Mouse (Mus musculus) limb, embryonic 14.5 days (tissue): ENCODE measurements around the gene Ubap2. TPM values are rescaled to one million over a fixed set of nuclear protein-coding genes. Genes with fewer than 3 reads are reported as not detected.

ENCODE experiments used
- ATAC-seq: fragments of 200-750 bp; cut with Nextera tagmentation; 2 replicates; pipeline ENCODE4 v1.8.0; 2017; ENCODE audit warnings: low read depth, moderate number of reproducible peaks, moderate TSS enrichment; ENCODE audit not compliant: low FRiP score
- DNase-seq: peaks from one replicate; pipeline ENCODE4 v3.0.0-alpha.2; 2015; ENCODE audit warnings: low spot score
- H3K27ac ChIP-seq: fragments of 300-500 bp; sonication (generic); replicated peaks from 2 replicates; pipeline ENCODE4 v1.5.1; 2014; ENCODE audit warnings: low read depth, mild to moderate bottlenecking, low read length, moderate library complexity, mixed read lengths
- H3K27me3 ChIP-seq: fragments of 300-500 bp; sonication (generic); 2 replicates; pipeline ENCODE4 v1.6.1; 2014; ENCODE audit warnings: low read length, mixed read lengths; ENCODE audit not compliant: control insufficient read depth, insufficient read depth
- H3K36me3 ChIP-seq: fragments of 300-500 bp; sonication (generic); 2 replicates; pipeline ENCODE4 v1.6.1; 2014; ENCODE audit warnings: mild to moderate bottlenecking, low read length, moderate library complexity, mixed read lengths; ENCODE audit not compliant: control insufficient read depth, insufficient read depth
- H3K4me1 ChIP-seq: fragments of 300-500 bp; sonication (generic); 2 replicates; pipeline ENCODE4 v1.6.1; 2014; ENCODE audit warnings: antibody characterized with exemption, low read length, mixed read lengths; ENCODE audit not compliant: control insufficient read depth, insufficient read depth
- H3K4me2 ChIP-seq: fragments of 300-500 bp; sonication (generic); replicated peaks from 2 replicates; pipeline ENCODE4 v1.6.1; 2014; ENCODE audit warnings: low read depth, mild to moderate bottlenecking, low read length, moderate library complexity; ENCODE audit not compliant: severe bottlenecking
- H3K4me3 ChIP-seq: fragments of 300-500 bp; sonication (generic); replicated peaks from 2 replicates; pipeline ENCODE4 v1.5.1; 2014; ENCODE audit warnings: low read length
- H3K9ac ChIP-seq: fragments of 300-500 bp; sonication (generic); 2 replicates; pipeline ENCODE4 v1.6.1; 2014; ENCODE audit warnings: mild to moderate bottlenecking, low read depth, low read length, moderate library complexity; ENCODE audit not compliant: severe bottlenecking
- H3K9me3 ChIP-seq: fragments of 300-500 bp; sonication (generic); 2 replicates; pipeline ENCODE4 v1.6.1; 2016; ENCODE audit warnings: low read length; ENCODE audit not compliant: control insufficient read depth
- POLR2A ChIP-seq: fragments of 200-500 bp; IDR thresholded peaks from 2 replicates; pipeline ENCODE4 v1.8.0; 2012; ENCODE audit warnings: inconsistent platforms, mild to moderate bottlenecking, moderate library complexity, borderline replicate concordance; ENCODE audit not compliant: insufficient read depth, insufficient read length; ENCODE audit errors: extremely low read depth
- WGBS: fragments of 180-500 bp; shearing (Covaris S2); extraction: QIAGEN DNeasy Blood & Tissue Kit; methylation state at CpG from one replicate; pipeline ENCODE4 v1.1.7; 2014; 5-methylcytosine and 5-hydroxymethylcytosine counted together
- polyA plus RNA-seq, 2 experiments: library from polyadenylated mRNA; depleted of rRNA in 1 of 2; stranded (reverse) in 1 of 2; unstranded in 1 of 2; fragments of >200 nt; fragmentation: Nextera tagmentation in 1 of 2; extraction: Ambion mirVana in 1 of 2; gene quantifications; 2 replicates each; pipeline versions ENCODE4 v1.2.1 to v1.2.3; 2012 to 2014

The Ubap2 gene
- polyA plus RNA-seq, 2 experiments = 57.5 to 71.3 TPM

DNA sequence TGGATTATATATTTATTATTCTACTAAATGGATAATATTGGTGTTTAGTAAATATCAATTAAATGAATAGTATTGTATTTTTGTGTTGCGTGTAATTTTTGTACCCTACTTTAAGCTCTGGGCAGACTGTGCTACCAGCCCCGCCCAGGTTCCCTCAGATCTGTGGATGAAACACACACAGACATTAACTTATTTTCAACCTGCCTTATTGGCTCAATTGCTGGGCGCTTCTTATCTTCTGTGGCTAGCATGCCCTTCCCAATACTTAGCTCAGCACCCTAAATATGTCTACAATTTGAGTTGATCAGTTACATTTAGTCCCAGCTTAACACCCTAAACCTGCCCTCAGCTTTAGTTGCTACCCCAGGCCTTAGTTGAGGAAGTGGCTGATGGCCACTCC lies 113.7 kb downstream of the Ubap2 start:
- H3K27me3 ChIP-seq = no peaks in the 10 kb centered on the region
- no peak overlapping the region for H3K9ac ChIP-seq
- no peak overlapping the region for H3K4me3 ChIP-seq
- no peak for DNase-seq
- 0 out of 2 replicates have a peak, but pooled peaks cover 4% of the 10 kb centered on the region for H3K36me3 ChIP-seq
- H3K4me1 ChIP-seq = no peaks in the 10 kb centered on the region
- no peak for TF ChIP-seq POLR2A
- no peak overlapping the region for H3K27ac ChIP-seq
- ATAC-seq = no peak
- no peak overlapping the region for H3K4me2 ChIP-seq
- 95% methylated on average over 3 of the region's 3 CpGs for WGBS
- H3K9me3 ChIP-seq = no peaks in the 10 kb centered on the region

DNA sequence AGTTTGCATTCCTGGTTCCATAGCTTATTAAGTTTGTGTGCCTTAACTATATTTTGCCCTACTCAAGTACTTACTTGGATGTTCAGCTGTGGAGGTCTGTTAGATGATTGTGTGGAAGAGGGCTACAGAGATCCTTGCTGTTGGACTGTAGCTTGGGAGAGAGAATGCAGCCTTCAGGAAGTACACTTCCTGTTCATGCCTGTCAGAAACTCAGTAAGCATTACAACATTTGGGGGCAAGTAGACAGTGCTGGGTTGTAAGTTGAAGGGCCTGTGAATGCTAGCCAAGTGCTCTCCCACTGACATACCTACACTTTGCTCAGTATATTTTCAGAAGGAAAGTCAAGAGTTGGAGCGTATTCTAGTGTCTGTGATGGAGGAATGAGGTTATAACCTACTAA lies 116.7 kb downstream of the Ubap2 start:
- H3K4me3 ChIP-seq = no peak overlapping the region
- DNase-seq (no peak), ATAC-seq (no peak)
- no peaks in the 10 kb centered on the region for H3K27me3 ChIP-seq
- 96% methylated on average over 1 of the region's 1 CpGs for WGBS
- no peaks in the 10 kb centered on the region for H3K36me3 ChIP-seq
- H3K4me2 ChIP-seq = no peak overlapping the region
- H3K9me3 ChIP-seq = no peaks in the 10 kb centered on the region
- no peak overlapping the region for H3K9ac ChIP-seq
- TF ChIP-seq POLR2A = no peak
- no peak overlapping the region for H3K27ac ChIP-seq
- no peaks in the 10 kb centered on the region for H3K4me1 ChIP-seq

DNA sequence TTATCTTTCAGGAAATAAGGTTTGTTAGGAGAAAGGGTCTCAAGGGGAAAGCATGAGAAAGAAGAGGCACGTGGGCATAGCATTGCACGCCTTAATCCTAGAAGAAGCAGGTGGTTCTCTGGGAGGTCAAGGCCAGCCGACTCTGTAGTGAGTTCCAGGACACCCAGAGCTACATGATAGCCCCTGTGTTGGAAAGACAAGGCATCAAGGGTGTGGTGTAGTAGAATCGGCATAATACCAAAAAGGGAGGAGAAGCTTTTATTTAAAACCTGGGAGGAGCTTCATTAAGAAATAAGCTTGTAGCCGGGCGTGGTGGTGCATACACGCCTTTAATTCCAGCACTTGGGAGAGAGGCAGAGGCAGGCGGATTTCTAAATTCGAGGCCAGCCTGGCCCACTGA lies 118.0 kb downstream of the Ubap2 start:
- no peak for TF ChIP-seq POLR2A
- DNase-seq = no peak
- Histone ChIP-seq H3K4me3 (no peak overlapping the region), H3K4me1 (no peaks in the 10 kb centered on the region), H3K27ac (no peak overlapping the region), H3K36me3 (no peaks in the 10 kb centered on the region), H3K9me3 (no peaks in the 10 kb centered on the region), H3K4me2 (no peak overlapping the region), H3K9ac (no peak overlapping the region), H3K27me3 (no peaks in the 10 kb centered on the region)
- ATAC-seq = no peak
- 85% methylated on average over 9 of the region's 9 CpGs for WGBS

DNA sequence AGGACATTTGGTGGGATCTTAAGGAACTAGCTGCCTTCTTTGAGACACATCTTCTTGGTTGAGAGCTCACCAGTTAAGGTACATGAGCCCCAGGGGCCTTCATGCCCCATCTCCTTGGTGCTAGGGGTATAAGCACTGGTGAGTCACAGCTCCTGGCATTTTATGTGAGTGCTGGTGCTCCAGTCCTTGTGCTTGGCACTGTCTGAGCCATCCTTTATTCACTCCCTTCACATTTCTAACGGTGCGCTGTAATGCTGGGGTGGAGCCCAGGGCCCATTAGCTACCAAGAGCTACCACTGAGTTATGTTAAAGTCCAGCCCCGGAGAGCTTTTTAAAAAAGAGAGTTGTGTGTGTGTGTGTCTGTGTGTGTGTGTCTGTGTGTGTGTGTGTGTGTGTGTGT lies 121.8 kb downstream of the Ubap2 start:
- H3K27me3 ChIP-seq = no peaks in the 10 kb centered on the region
- H3K4me3 ChIP-seq = no peak overlapping the region
- H3K36me3 ChIP-seq = peaks cover 4% of the 10 kb centered on the region; the same call in 1 of the 2 replicates
- no peak for TF ChIP-seq POLR2A
- H3K4me1 ChIP-seq = no peaks in the 10 kb centered on the region
- WGBS = 83% methylated on average over 3 of the region's 3 CpGs
- H3K4me2 ChIP-seq = no peak overlapping the region
- DNase-seq (no peak), ATAC-seq (no peak)
- H3K9ac ChIP-seq = no peak overlapping the region
- H3K9me3 ChIP-seq = no peaks in the 10 kb centered on the region
- H3K27ac ChIP-seq = no peak overlapping the region

DNA sequence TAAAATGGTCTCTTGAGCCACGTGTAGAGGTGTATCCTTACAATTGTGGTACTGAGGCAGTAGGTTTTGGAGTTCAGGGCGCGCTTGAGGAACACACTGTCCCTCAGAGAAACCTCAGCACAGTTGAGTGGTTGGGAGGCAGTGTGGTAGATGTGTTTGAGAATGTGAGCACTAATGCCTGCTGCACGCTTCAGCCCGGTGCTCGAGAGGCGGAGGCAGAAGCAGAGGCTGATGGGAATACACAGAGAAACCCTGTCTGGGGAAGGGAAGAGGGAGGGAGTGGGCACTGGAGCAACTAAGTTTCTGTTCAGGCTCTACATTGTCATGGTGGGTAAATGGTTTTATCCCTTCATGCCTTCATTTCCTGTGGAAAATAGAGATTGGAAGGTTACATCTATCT lies 123.8 kb downstream of the Ubap2 start:
- Histone ChIP-seq H3K4me2 (no peak overlapping the region), H3K4me3 (no peak overlapping the region), H3K9me3 (no peaks in the 10 kb centered on the region), H3K27me3 (no peaks in the 10 kb centered on the region), H3K4me1 (no peaks in the 10 kb centered on the region), H3K27ac (no peak overlapping the region), H3K36me3 (peaks cover 4% of the 10 kb centered on the region; the same call in 1 of the 2 replicates), H3K9ac (no peak overlapping the region)
- ATAC-seq (no peak), DNase-seq (no peak)
- WGBS = 95% methylated on average over 7 of the region's 7 CpGs
- no peak for TF ChIP-seq POLR2A

DNA sequence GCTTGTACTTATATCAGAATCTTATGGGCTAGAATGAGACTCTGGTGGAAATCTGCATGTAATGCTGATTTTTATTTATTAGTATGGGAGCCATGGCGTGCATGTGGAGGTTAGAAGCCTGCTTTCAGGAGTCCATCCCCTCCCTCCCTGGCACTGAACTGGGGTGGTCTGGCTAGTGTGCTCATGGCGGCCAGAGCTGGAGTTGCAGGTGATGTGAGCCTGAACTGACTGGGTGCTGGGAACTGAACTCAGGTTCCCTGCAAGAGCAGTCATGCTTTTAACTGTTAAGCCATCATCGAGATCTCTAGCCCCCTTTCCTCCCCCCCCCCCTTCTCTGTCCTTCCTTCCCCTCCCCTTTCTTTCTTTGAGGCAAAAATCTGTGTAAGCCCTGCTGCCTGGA lies 125.1 kb downstream of the Ubap2 start:
- no peak for ATAC-seq
- Histone ChIP-seq H3K4me2 (no peak overlapping the region), H3K4me1 (no peaks in the 10 kb centered on the region), H3K27me3 (no peaks in the 10 kb centered on the region), H3K36me3 (peaks cover 4% of the 10 kb centered on the region), H3K27ac (no peak overlapping the region), H3K9ac (no peak overlapping the region), H3K4me3 (no peak overlapping the region), H3K9me3 (no peaks in the 10 kb centered on the region)
- 76% methylated on average over 3 of the region's 3 CpGs for WGBS
- DNase-seq = no peak
- no peak for TF ChIP-seq POLR2A

Other genes with a start within 250 kb of the Ubap2 start
- 0.09 and 0.13 TPM in 2 replicates for gene Aqp7, start 227.0 kb downstream of the Ubap2 start, polyA plus RNA-seq (2012; rRNA removed)
- gene Aqp7, start 227.0 kb downstream of the Ubap2 start, polyA plus RNA-seq (2014; fragmentation: Nextera tagmentation; extraction: Ambion mirVana) = 0.18 TPM in 1 of 2 replicates, not detected in the other
- 56.2 and 72.9 TPM in 2 replicates for gene Aqp3, start 177.0 kb downstream of the Ubap2 start, polyA plus RNA-seq (2012; rRNA removed)
- gene Aqp3, start 177.0 kb downstream of the Ubap2 start, polyA plus RNA-seq (2014; fragmentation: Nextera tagmentation; extraction: Ambion mirVana) = 31.5 and 36.6 TPM in 2 replicates
- gene Nol6, start 150.7 kb downstream of the Ubap2 start, polyA plus RNA-seq (2012; rRNA removed) = 39.1 and 47.7 TPM in 2 replicates
- 29.2 and 30.7 TPM in 2 replicates for gene Nol6, start 150.7 kb downstream of the Ubap2 start, polyA plus RNA-seq (2014; fragmentation: Nextera tagmentation; extraction: Ambion mirVana)
- gene Ube2r2, start 139.4 kb downstream of the Ubap2 start, polyA plus RNA-seq (2012; rRNA removed) = 110 and 182 TPM in 2 replicates
- 96.6 and 108 TPM in 2 replicates for gene Ube2r2, start 139.4 kb downstream of the Ubap2 start, polyA plus RNA-seq (2014; fragmentation: Nextera tagmentation; extraction: Ambion mirVana)
- gene Dcaf12, start 39.7 kb upstream of the Ubap2 start, polyA plus RNA-seq (2012; rRNA removed) = 35.4 and 41.0 TPM in 2 replicates
- 42.4 and 43.4 TPM in 2 replicates for gene Dcaf12, start 39.7 kb upstream of the Ubap2 start, polyA plus RNA-seq (2014; fragmentation: Nextera tagmentation; extraction: Ambion mirVana)
- 34.9 and 48.3 TPM in 2 replicates for gene Ubap1, start 73.9 kb upstream of the Ubap2 start, polyA plus RNA-seq (2012; rRNA removed)
- 48.9 and 51.4 TPM in 2 replicates for gene Ubap1, start 73.9 kb upstream of the Ubap2 start, polyA plus RNA-seq (2014; fragmentation: Nextera tagmentation; extraction: Ambion mirVana)
- gene Kif24, start 189.7 kb upstream of the Ubap2 start, polyA plus RNA-seq (2012; rRNA removed) = 7.0 and 7.2 TPM in 2 replicates
- 4.3 and 4.6 TPM in 2 replicates for gene Kif24, start 189.7 kb upstream of the Ubap2 start, polyA plus RNA-seq (2014; fragmentation: Nextera tagmentation; extraction: Ambion mirVana)
- gene Nudt2, start 190.0 kb upstream of the Ubap2 start, polyA plus RNA-seq (2012; rRNA removed) = 19.1 and 32.6 TPM in 2 replicates
- 47.7 and 52.8 TPM in 2 replicates for gene Nudt2, start 190.0 kb upstream of the Ubap2 start, polyA plus RNA-seq (2014; fragmentation: Nextera tagmentation; extraction: Ambion mirVana)
- gene AI464131, start 227.9 kb upstream of the Ubap2 start, polyA plus RNA-seq (2012; rRNA removed) = 5.4 and 5.5 TPM in 2 replicates
- 4.7 and 5.9 TPM in 2 replicates for gene AI464131, start 227.9 kb upstream of the Ubap2 start, polyA plus RNA-seq (2014; fragmentation: Nextera tagmentation; extraction: Ambion mirVana)
- gene 1110017D15Rik, start 242.2 kb upstream of the Ubap2 start, polyA plus RNA-seq (2012; rRNA removed) = 0.76 and 0.78 TPM in 2 replicates
- gene 1110017D15Rik, start 242.2 kb upstream of the Ubap2 start, polyA plus RNA-seq (2014; fragmentation: Nextera tagmentation; extraction: Ambion mirVana) = 0.44 and 0.50 TPM in 2 replicates